Comparison of ENCODE assay signal across 1 mouse cellular context in the genomic region with DNA sequence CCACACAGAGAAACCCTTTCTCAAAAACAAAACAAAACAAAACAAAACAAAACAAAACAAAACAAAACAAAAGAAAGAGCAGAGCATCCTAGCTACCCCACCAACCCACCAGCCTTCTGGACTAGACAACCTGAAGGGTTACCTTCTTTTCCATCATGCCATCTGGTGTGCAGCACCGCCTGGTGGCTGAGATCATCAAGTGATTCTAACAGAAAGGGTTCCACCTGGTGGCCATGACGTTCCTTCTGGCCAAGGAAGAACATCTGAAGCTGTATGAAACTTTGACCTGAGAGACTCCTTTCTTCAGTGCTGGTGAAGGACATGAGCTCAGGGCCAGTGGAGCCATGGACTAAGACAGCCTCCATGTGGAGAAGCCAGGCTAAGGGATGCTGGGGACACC.
TF ChIP-seq lines count a peak whose summit lies in the region.

No protein-coding gene starts in this region.

TF ChIP-seq in MEL, 35 proteins besides CTCF, POLR2A, EP300 and RAD21 (continued from another document):
- TF ChIP-seq MYB (IDR thresholded peaks at IDR 0.05; ENCODE audit: low read depth, low read length) (no peak), GABPA (IDR thresholded peaks at IDR 0.05; ENCODE audit: low read depth, low read length) (no peak), JUND (IDR thresholded peaks at IDR 0.05; ENCODE audit: low read depth, low read length) (0 out of 2 replicates have a peak, but pooled peaks have one; percentile 62), MXI1 (IDR thresholded peaks at IDR 0.05; ENCODE audit: low read depth, low read length) (no peak), SMC3 (IDR thresholded peaks at IDR 0.05; ENCODE audit: low read depth, low read length) (peak; percentile 100)
